ENCODE assay signal across 8 mouse cellular contexts in genomic region chr6:129517752-129518408, GRCm38 (mm10). TPM values are rescaled to one million over a fixed set of nuclear protein-coding genes. Genes with fewer than 3 reads are reported as not detected.
DNase-seq lines count a peak whose midpoint lies in the region; ATAC-seq and TF ChIP-seq lines count a peak whose summit lies in the region.
"Had no signal": no experiment of that assay in that cellular context is flagged by ENCODE, and none has a peak within 500 bp of the region (broad histone marks: within the 10 kb centered on the region; RNA-seq: fewer than 3 reads in every experiment).

No protein-coding gene starts in this region.

- no peak overlapping the region for H3K9ac ChIP-seq in forebrain, embryonic 13.5 days
- H3K9ac ChIP-seq: embryonic facial prominence, embryonic 13.5 days had no signal

- ATAC-seq in forebrain, embryonic 13.5 days: peak; percentile 83
- ATAC-seq in megakaryocyte, adult 5-6 weeks (ENCODE audit: poor library complexity, severe bottlenecking): peak; percentile 62

- H3K9me3 ChIP-seq in forebrain, embryonic 13.5 days (replicated peaks): no peaks in the 10 kb centered on the region
- H3K9me3 ChIP-seq: embryonic facial prominence, embryonic 13.5 days had no signal

- no peak overlapping the region for H3K4me2 ChIP-seq in forebrain, embryonic 13.5 days
- H3K4me2 ChIP-seq: embryonic facial prominence, embryonic 13.5 days had no signal

- DNase-seq in left cerebral cortex, adult 2 months (ENCODE audit: extremely low spot score in 1 of 2, low spot score in 2 of 2): peak; percentile 33 to 34
- DNase-seq in left cerebral cortex, adult 11 months (ENCODE audit: low spot score): no peak
- peak; percentile 19 for DNase-seq in MN1 (ENCODE audit: low spot score)
- peak; percentile 81 for DNase-seq in kidney, adult 9 months
- no peak for DNase-seq in testis, postnatal 10 days (ENCODE audit: low spot score)

- intact Hi-C loops in left cerebral cortex, adult 2 months (cut with DNase I): loop anchor here (1.0 to 2.0 kb wide), 2 partner anchors 41 to 125 kb away; no protein-coding TSS in a partner anchor

- no peak overlapping the region for H3K27ac ChIP-seq in left cerebral cortex, adult 2 months
- H3K27ac ChIP-seq in forebrain, embryonic 13.5 days: no peak overlapping the region
- H3K27ac ChIP-seq: embryonic facial prominence, embryonic 13.5 days had no signal

- H3K4me3 ChIP-seq in left cerebral cortex, adult 2 months: no peak overlapping the region
- H3K4me3 ChIP-seq in forebrain, embryonic 13.5 days: no peak overlapping the region
- H3K4me3 ChIP-seq: embryonic facial prominence, embryonic 13.5 days had no signal

- H3K36me3 ChIP-seq in forebrain, embryonic 13.5 days (ENCODE audit: poor library complexity, severe bottlenecking): no peaks in the 10 kb centered on the region
- H3K36me3 ChIP-seq: embryonic facial prominence, embryonic 13.5 days had no signal

- no peaks in the 10 kb centered on the region for H3K4me1 ChIP-seq in forebrain, embryonic 13.5 days
- H3K4me1 ChIP-seq: embryonic facial prominence, embryonic 13.5 days had no signal

- no peaks in the 10 kb centered on the region for H3K27me3 ChIP-seq in forebrain, embryonic 13.5 days
- H3K27me3 ChIP-seq: embryonic facial prominence, embryonic 13.5 days had no signal

- 51% methylated on average over 2 of the region's 2 CpGs for WGBS in forebrain, embryonic 13.5 days

- peak; percentile 67 for TF ChIP-seq CTCF in left cerebral cortex, adult 2 months (IDR thresholded peaks at IDR 0.05)

RNA-seq across cellular contexts. Expression of gene Tmem52b, which starts 5.5 kb away (rescaled TPM):
- total RNA-seq in left cerebral cortex, adult 2 months (2021): not detected
- not detected in 2 replicates for polyA plus RNA-seq in forebrain, embryonic 13.5 days (2015; fragmentation: Nextera tagmentation; extraction: Ambion mirVana)
- total RNA-seq in megakaryocyte, adult 5-6 weeks (2015): not detected in 2 replicates
- not detected in 2 replicates for total RNA-seq in megakaryocyte, adult 5-6 weeks (2017)
- polyA plus RNA-seq: embryonic facial prominence, embryonic 13.5 days had no signal

RNA-seq across cellular contexts. Expression of gene Olr1, which starts 10.9 kb away (rescaled TPM):
- not detected for total RNA-seq in left cerebral cortex, adult 2 months (2021)
- not detected in 2 replicates for polyA plus RNA-seq in forebrain, embryonic 13.5 days (2015; fragmentation: Nextera tagmentation; extraction: Ambion mirVana)
- total RNA-seq in megakaryocyte, adult 5-6 weeks (2015): 10.0 and 12.9 TPM in 2 replicates
- total RNA-seq in megakaryocyte, adult 5-6 weeks (2017): 9.6 and 13.9 TPM in 2 replicates
- polyA plus RNA-seq: embryonic facial prominence, embryonic 13.5 days had no signal

RNA-seq across cellular contexts. Expression of gene Gabarapl1, which starts 15.1 kb away (rescaled TPM):
- total RNA-seq in left cerebral cortex, adult 2 months (2021): 100 to 1,000 TPM; 707 to 713 TPM
- polyA plus RNA-seq in forebrain, embryonic 13.5 days (2015; fragmentation: Nextera tagmentation; extraction: Ambion mirVana): 125 and 126 TPM in 2 replicates
- total RNA-seq in megakaryocyte, adult 5-6 weeks (2015): 5.6 and 7.4 TPM in 2 replicates
- 17.6 and 20.7 TPM in 2 replicates for total RNA-seq in megakaryocyte, adult 5-6 weeks (2017)

RNA-seq across cellular contexts. Expression of gene Klre1, which starts 59.8 kb away (rescaled TPM):
- not detected for total RNA-seq in left cerebral cortex, adult 2 months (2021)
- polyA plus RNA-seq in forebrain, embryonic 13.5 days (2015; fragmentation: Nextera tagmentation; extraction: Ambion mirVana): not detected in 2 replicates
- 3.9 and 7.2 TPM in 2 replicates for total RNA-seq in megakaryocyte, adult 5-6 weeks (2015)
- total RNA-seq in megakaryocyte, adult 5-6 weeks (2017): 4.1 and 8.3 TPM in 2 replicates
- polyA plus RNA-seq: embryonic facial prominence, embryonic 13.5 days had no signal

Comparison
In these comparisons a context has a peak if more than half of its experiments do, and no peak if none do; other contexts are left out.
1. DNase-seq: peak in left cerebral cortex, adult 2 months (2 of 2), MN1 (single experiment) and kidney, adult 9 months (single experiment); none in left cerebral cortex, adult 11 months (single experiment) and testis, postnatal 10 days (single experiment).
2. RNA of gene Olr1, which starts 10.9 kb away (total RNA-seq): 9.6 to 13.9 TPM in megakaryocyte, adult 5-6 weeks; not detected in left cerebral cortex, adult 2 months; every median in the first group is over 4 times any median in the second.
3. RNA of gene Gabarapl1, which starts 15.1 kb away (total RNA-seq): 707 to 713 TPM in left cerebral cortex, adult 2 months; 5.6 to 20.7 TPM in megakaryocyte, adult 5-6 weeks; every median in the first group is over 10 times any median in the second.